Mouse (Mus musculus): Measurements from ENCODE around the gene Abhd16b.
A peak's percentile ranks its signal among the peaks of the same experiment; 100 is the strongest.
"Not testable (repeated sequence)": the region's sequence is repeated elsewhere in the genome, so short reads cannot be mapped to it uniquely, and the experiment has no call there.

Gene Abhd16b

GRCm38 (mm10) chr2:181487338-181488277 is 5.4 kb upstream of the Abhd16b start:
- peak; percentile 46 for DNase-seq (ENCODE audit: low spot score)

- no peak for DNase-seq (ENCODE audit: low spot score)
Observed at GRCm38 (mm10) chr2:181491432-181492205, 1.4 kb upstream of the Abhd16b start.

GRCm38 (mm10) chr2:181492206-181492605 is 800 bp upstream of the Abhd16b start:
- DNase-seq (ENCODE audit: low spot score): no peak

GRCm38 (mm10) chr2:181494266-181494945 is 1.4 kb downstream of the Abhd16b start:
- no peak for DNase-seq (ENCODE audit: low spot score)

GRCm38 (mm10) chr2:181495845-181496244 is 2.8 kb downstream of the Abhd16b start:
- not testable (repeated sequence) for DNase-seq (ENCODE audit: low spot score)

- DNase-seq (ENCODE audit: low spot score): peak; percentile 51
Observed at GRCm38 (mm10) chr2:181496281-181496680, 3.3 kb downstream of the Abhd16b start.

GRCm38 (mm10) chr2:181496831-181497547 is 4.0 kb downstream of the Abhd16b start, which contains the start of gene Tpd52l2:
Gene Tpd52l2, plus strand, starts transcription at chr2:181497142.
- DNase-seq (ENCODE audit: low spot score): peak; percentile 94

GRCm38 (mm10) chr2:181497548-181497875 is 4.5 kb downstream of the Abhd16b start:
- DNase-seq (ENCODE audit: low spot score): peak; percentile 69

- DNase-seq (ENCODE audit: low spot score): no peak
Observed at GRCm38 (mm10) chr2:181498644-181499043, 5.6 kb downstream of the Abhd16b start.

- DNase-seq (ENCODE audit: low spot score): no peak
Observed at GRCm38 (mm10) chr2:181509191-181509590, 16.2 kb downstream of the Abhd16b start.

- no peak for DNase-seq (ENCODE audit: low spot score)
Observed at GRCm38 (mm10) chr2:181511231-181511630, 18.2 kb downstream of the Abhd16b start.

GRCm38 (mm10) chr2:181519201-181519600 is 26.2 kb downstream of the Abhd16b start:
- no peak for DNase-seq (ENCODE audit: low spot score)

- peak; percentile 98 for DNase-seq (ENCODE audit: low spot score)
Observed at GRCm38 (mm10) chr2:181520118-181520935, 27.3 kb downstream of the Abhd16b start, which contains the start of gene Dnajc5. Gene Dnajc5, plus strand, starts transcription at chr2:181520485.

GRCm38 (mm10) chr2:181520936-181521227 is 27.9 kb downstream of the Abhd16b start:
- DNase-seq (ENCODE audit: low spot score): no peak

- DNase-seq (ENCODE audit: low spot score): no peak
Observed at GRCm38 (mm10) chr2:181521491-181521890, 28.5 kb downstream of the Abhd16b start.

GRCm38 (mm10) chr2:181522811-181523210 is 29.8 kb downstream of the Abhd16b start:
- DNase-seq (ENCODE audit: low spot score): no peak

- no peak for DNase-seq (ENCODE audit: low spot score)
Observed at GRCm38 (mm10) chr2:181525526-181525925, 32.5 kb downstream of the Abhd16b start.

- no peak for DNase-seq (ENCODE audit: low spot score)
Observed at GRCm38 (mm10) chr2:181529076-181529475, 36.1 kb downstream of the Abhd16b start.

- DNase-seq (ENCODE audit: low spot score): no peak
Observed at GRCm38 (mm10) chr2:181532589-181532988, 39.6 kb downstream of the Abhd16b start.

GRCm38 (mm10) chr2:181536410-181536809 is 43.4 kb downstream of the Abhd16b start:
- DNase-seq (ENCODE audit: low spot score): no peak

Data from urinary bladder, postnatal 14 days (tissue).